Mouse (Mus musculus): ENCODE data around the gene Pfkfb3.

DNA sequence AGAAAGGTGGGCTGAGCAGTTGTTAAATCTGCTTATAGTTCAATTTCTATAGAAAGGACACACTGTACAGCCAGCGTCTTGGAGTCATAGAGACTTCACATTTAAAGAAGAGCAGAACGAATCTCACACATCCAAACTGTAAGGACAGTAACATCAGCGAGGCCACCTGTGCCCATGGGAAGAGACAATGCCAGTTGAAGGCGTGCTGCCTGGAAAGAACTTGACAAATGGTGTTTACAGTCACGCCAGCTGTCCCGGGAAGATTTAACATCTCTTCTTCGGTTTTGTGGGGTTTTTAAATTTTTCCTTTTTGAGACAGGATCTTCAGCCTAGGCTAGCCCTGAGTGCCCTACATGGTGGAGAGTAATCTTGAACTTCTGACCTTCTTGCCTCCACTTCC, 4.8 kb upstream of the Pfkfb3 start:
- TF ChIP-seq POLR2A (IDR thresholded peaks at IDR 0.05; ENCODE audit: extremely low read depth, insufficient read depth, low read length), result no peak
- TF ChIP-seq CTCF (IDR thresholded peaks at IDR 0.05; ENCODE audit: low read depth, low read length), result no peak
